Mouse (Mus musculus) B cell, adult 2 months (primary cell): Measurements from ENCODE around the gene Tmem220.
A peak's percentile ranks its signal among the peaks of the same experiment; 100 is the strongest.

Experiments used
- DNase-seq, 2 experiments: peaks; one replicate each; pipeline ENCODE4 v3.0.0; 2022

Gene Tmem220

GRCm38 (mm10) chr11:67024867-67025477 is at the start of gene Tmem220:
Gene Tmem220, plus strand, starts transcription at chr11:67025154.
- DNase-seq: peak; percentile 92

DNA sequence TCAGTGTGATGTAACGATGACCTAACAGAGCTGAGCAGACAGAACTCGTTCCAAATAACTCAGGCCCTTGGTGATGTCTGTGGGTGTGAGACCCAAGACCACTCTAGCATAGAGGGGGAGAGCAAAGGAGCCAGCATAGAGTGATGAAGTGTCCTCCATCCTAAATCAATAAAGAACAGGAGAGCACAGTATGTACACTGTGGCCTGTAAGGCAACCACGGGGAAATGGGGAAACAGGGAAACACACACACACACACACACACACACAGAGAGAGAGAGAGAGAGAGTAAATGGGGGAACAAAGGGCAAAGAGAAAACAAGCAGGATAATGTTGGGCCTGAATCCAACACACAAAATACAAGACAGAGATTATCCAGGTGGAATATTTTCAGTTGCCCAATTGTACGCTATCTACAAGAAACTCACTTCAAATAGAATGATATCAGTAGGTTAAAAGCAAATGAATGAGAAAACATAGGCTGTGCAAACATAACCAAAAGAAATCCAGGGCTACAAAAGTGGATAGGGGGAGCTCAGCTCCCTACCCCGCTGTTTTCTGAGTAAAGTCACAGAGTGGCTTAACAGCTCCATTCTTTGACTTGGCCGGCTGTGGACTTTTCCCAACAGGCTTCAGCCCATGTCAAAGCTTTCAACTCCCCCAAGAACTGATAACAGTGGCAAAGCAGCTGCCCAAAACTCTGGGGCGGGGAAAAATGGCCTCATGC is 49.2 kb upstream of the Tmem220 start:
- no peak for DNase-seq

DNA sequence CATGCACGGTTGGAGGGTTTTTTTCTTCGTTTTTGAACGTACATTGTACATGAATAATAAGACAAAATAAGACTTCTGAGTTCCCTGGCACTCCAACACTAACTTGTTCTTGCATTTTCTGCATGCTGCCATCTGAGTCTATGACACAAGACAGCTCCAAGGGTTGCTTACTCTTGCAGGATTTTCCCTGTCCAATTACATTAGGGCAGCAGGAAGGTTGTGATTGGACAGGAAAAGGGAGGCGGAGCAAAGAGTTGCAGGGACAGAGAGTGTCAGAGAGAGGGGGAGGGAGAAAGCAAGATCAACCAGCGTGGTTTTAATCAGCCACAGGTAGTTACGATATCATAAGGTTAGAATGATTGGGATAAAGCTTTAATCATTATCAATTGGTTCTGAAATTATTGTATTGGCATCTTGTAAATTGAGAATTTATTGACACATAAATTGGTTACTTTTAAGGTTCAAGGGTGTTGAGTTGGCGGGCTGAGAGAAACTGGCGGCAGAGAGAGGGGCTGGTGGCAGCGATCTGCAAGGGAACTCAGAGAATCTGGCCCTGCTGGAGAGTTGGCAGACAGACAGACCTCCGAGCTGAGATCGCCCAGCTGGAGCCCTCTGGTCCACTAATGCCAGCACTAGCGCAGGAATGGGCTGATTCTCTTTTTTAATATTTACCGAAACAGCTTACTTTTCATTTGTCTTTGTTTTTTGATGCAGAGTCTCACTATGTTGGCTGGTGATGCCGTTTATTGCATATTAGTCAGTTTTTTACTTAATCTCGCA is 43.4 kb upstream of the Tmem220 start:
- DNase-seq: no peak

GRCm38 (mm10) chr11:66982794-66983193 is 42.2 kb upstream of the Tmem220 start:
- DNase-seq: peak; percentile 57 to 58

- DNase-seq: peak in 1 of 2 experiments; percentile 10
These were observed 41.4 kb upstream of the Tmem220 start for GRCm38 (mm10) chr11:66983422-66984164.

- DNase-seq: peak; percentile 76
These were observed 40.5 kb upstream of the Tmem220 start for GRCm38 (mm10) chr11:66984165-66985135.

GRCm38 (mm10) chr11:66985136-66985702 is 39.7 kb upstream of the Tmem220 start:
- DNase-seq: no peak

DNA sequence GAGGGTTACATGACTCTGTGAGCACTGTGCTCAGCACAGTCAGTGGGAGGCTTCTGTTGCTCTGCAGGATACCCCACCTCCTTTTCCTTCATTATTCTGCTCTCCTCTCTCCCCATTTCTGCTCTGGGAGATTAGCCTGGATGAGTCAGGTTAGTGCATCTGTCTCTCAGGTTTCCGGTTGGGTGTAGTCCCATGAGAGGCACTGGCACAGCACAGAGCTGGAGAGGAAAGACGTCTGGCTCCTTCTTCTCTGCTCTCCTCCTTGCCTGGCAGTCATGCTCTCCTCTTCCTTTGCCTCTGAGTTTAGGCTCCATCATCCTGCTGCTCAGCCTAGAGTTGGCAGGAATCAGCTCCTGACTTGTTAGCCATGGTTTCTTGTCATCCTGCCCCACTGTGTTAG is 32.8 kb upstream of the Tmem220 start:
- no peak for DNase-seq

GRCm38 (mm10) chr11:66993674-66994073 is 31.3 kb upstream of the Tmem220 start:
- DNase-seq: no peak

GRCm38 (mm10) chr11:66996446-66996845 is 28.5 kb upstream of the Tmem220 start:
- DNase-seq: no peak

DNA sequence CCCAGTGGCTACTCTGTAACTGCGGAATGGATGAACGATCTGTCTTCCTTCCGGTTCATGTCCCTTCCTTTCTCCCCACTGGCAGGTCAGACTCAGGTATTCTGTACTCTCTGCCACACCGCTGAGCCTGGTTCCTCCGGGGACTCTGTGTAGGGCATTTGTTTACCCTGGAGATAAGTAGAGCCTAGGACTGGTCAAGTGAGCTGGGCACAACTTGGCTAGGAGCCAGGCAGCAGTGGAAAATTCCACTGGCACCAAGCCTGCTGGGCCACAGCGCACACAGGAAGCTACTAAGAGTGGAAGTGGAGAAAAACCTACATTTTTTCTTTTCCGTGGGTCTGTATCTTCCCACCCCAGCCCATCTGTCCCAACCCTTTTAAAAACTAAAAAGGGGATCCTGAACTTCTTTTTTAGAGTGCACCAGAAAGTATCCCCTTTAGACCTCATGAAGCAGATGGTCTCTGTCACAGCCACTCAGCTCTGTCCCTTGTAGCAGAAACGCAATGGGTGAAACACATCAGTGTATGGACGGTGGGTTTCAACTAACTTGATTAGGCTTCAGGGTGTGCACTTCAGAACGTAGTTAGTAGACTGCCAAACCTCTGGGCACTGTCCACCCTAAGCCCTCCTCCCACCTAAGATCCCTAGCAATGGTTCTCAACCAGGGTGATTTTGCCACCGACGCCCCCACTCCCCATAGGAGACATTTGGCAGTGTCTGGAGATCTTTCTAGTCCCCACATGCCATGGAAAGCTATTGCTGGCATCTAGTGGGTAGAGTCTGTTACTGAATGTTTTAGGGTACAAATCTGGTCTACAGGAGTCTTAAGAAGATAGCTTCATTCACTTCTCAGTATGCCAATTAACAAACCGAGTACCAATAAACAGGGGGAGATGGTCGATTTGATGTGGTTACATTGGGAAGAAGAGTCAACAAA is 26.2 kb upstream of the Tmem220 start:
- DNase-seq: no peak

DNA sequence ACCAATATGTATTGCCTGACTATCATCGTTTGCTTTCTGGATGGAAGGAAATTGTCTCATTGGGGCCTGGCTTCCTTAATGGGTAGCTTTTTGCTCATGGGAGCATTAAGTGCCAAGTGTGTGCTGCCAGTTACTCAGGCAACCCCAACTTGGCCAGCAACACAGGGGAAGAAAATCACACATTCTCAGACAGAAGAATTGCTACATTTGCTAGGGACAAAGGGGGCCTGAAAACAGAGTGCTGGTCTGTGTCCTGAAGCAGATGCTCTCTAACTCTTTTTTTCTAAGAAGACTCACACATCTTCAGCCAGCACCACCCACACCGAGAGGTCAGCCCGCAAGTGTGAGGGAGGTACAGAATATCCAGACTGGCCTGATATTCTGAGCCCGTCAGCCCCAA is 24.3 kb upstream of the Tmem220 start:
- DNase-seq: no peak

- DNase-seq: no peak
These were observed 23.2 kb upstream of the Tmem220 start for GRCm38 (mm10) chr11:67001717-67002116.

DNA sequence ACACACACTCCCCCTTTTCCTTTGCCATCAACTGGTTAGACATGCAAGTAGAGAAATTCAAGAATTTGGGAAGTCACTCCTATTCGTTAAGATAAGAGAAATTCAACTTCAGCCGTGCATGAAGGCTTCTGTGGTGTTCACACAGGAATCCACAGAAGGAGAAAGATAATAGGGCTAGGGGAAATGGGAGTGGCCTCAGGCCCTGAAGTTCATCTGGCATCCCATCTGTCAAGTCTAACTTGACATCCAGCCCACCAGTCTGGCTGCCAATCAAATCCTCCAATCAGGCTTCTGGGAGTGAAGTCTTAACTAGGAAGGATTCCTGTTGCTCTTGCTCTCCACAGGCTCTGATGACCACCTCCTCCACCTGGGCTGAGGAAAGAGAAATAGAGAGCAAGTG is 22.0 kb upstream of the Tmem220 start:
- no peak for DNase-seq

GRCm38 (mm10) chr11:67007961-67008360 is 17.0 kb upstream of the Tmem220 start:
- DNase-seq: no peak

DNA sequence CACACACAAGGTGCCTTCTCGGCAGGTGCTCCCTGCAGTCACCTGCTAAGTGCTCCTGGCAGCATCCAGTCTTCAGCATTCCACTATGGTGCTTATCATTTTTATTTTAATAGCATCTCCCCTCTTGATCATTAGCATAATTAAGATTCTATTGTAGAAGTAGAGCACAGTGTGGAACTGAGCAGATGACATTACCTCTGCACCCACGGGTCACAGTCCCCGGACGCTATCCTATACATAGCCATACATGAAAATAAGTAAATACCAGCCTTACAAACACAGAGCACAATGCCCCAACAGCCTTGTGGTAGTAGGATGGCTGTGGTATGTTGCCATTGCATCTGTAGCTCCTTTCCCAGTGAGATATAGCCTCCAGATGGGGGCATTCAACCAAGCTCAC is 16.4 kb upstream of the Tmem220 start:
- DNase-seq: no peak

DNA sequence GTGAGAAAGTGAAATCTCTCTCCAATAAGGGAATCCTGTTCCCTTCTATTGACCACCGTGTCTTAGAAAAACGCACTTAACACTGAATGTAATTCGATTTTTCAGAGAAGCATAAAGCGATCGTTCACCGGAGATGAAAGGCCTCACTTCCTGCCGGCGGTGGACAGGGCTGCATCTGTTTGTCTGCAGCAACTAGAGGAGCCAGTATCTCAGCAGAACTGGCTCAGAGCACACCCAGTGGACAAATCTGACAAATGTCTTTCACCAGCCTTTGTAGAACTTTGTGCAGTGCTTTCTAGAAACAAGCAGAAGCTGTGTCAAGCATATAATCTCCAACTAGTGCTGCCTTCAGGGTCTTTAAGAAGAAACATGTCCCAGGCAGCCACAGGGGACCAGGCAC is 14.5 kb upstream of the Tmem220 start:
- DNase-seq: no peak

- no peak for DNase-seq
These were observed 13.3 kb upstream of the Tmem220 start for GRCm38 (mm10) chr11:67011635-67012034.

- no peak for DNase-seq
These were observed 7.0 kb upstream of the Tmem220 start for GRCm38 (mm10) chr11:67017801-67018591.
